Mouse (Mus musculus) heart, embryonic 15.5 days (tissue): ENCODE results near the gene Ddi2. TPM values are rescaled to one million over a fixed set of nuclear protein-coding genes. Genes with fewer than 3 reads are reported as not detected.

Source experiments
- ATAC-seq: fragments of 200-750 bp; cut with Nextera tagmentation; replicated peaks from 2 replicates; pipeline ENCODE4 v1.8.0; 2017; ENCODE audit warnings: low read depth, moderate TSS enrichment; ENCODE audit not compliant: insufficient number of reproducible peaks, insufficient read depth, low FRiP score
- H3K27ac ChIP-seq: fragments of 300-500 bp; sonication (generic); 2 replicates; pipeline ENCODE4 v1.5.1; 2015; ENCODE audit warnings: mild to moderate bottlenecking, inconsistent platforms
- H3K27me3 ChIP-seq: fragments of 300-500 bp; sonication (generic); 2 replicates; pipeline ENCODE4 v1.6.1; 2015; ENCODE audit warnings: inconsistent platforms
- H3K36me3 ChIP-seq: fragments of 300-500 bp; sonication (generic); 2 replicates; pipeline ENCODE4 v1.6.1; 2015; ENCODE audit warnings: mild to moderate bottlenecking, inconsistent platforms
- H3K4me1 ChIP-seq: fragments of 300-500 bp; sonication (generic); replicated peaks from 2 replicates; pipeline ENCODE4 v1.6.1; 2015; ENCODE audit warnings: inconsistent platforms
- H3K4me2 ChIP-seq: fragments of 300-500 bp; sonication (generic); 2 replicates; pipeline ENCODE4 v1.6.1; 2015; ENCODE audit warnings: inconsistent platforms, mild to moderate bottlenecking, moderate library complexity
- H3K4me3 ChIP-seq: fragments of 300-500 bp; sonication (generic); 2 replicates; pipeline ENCODE4 v1.5.1; 2015; ENCODE audit warnings: mild to moderate bottlenecking, inconsistent platforms
- H3K9ac ChIP-seq: fragments of 300-500 bp; sonication (generic); 2 replicates; pipeline ENCODE4 v1.6.1; 2015; ENCODE audit warnings: mild to moderate bottlenecking, inconsistent platforms
- H3K9me3 ChIP-seq: fragments of 300-500 bp; sonication (generic); replicated peaks from 2 replicates; pipeline ENCODE4 v1.6.1; 2016; ENCODE audit warnings: inconsistent platforms
- whole genome bisulfite sequencing: fragments of 180-500 bp; shearing (Covaris S2); methylation state at CpG from one replicate; pipeline ENCODE4 v1.1.7; 2015; ENCODE audit warnings: mixed read lengths; 5-methylcytosine and 5-hydroxymethylcytosine counted together
- polyA plus RNA-seq: library from polyadenylated mRNA; unstranded; fragments of >200 nt; fragmentation: Nextera tagmentation; extraction: Ambion mirVana; gene quantifications from 2 replicates; pipeline ENCODE4 v1.2.1, GENCODE M21; 2015

The Ddi2 gene
- polyA plus RNA-seq, 1 experiment from 2014 or later, result 13.6 TPM

DNA sequence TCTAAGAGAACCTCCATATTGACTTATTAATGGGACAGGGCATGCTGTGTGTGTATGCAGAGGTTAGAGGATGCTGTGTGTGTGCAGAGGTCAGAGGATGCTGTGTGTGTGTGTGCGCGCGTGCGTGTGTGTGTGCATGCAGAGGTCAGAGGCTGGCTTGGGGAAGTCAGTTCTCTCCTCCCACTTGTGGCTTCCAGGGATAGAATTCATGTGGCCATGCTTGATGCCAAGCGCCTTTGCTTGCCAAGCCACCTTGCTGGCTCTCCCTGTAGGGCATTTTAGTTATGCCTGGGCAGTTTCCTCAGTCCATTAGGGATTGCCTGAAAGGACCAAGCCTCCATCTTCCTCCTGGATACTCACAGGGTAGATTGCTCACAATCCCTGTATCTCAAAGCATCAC lies 86.5 kb downstream of the Ddi2 start:
- Histone ChIP-seq H3K36me3 (peaks cover 79% of the 10 kb centered on the region), H3K4me3 (no peak overlapping the region), H3K9me3 (no peaks in the 10 kb centered on the region), H3K4me2 (no peak overlapping the region), H3K27ac (no peak overlapping the region), H3K27me3 (no peaks in the 10 kb centered on the region), H3K9ac (no peak overlapping the region), H3K4me1 (peaks cover 9% of the 10 kb centered on the region)
- ATAC-seq, result no peak
- WGBS, result 94% methylated on average over 5 of the region's 5 CpGs

DNA sequence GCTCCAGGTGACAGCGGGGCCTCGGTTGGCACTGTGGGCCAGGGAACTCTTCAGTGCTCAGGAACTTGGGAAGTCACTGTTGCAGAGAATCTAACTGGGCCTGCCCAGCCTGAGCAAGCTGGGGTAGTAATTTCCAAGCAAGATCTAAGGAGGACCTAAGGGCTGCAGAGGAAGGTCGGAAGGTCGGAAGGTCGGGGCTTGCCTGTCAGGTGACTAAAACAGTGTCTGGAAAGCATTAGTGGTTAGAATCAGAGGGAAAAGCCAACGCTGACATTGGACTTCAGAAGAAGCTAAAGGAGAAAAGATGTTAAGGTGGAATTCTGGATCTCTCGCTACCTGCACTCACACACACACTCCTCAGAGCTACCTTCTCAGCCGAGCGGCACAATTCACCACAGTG lies 87.2 kb downstream of the Ddi2 start:
- H3K27me3 ChIP-seq, result no peaks in the 10 kb centered on the region
- no peak overlapping the region for H3K9ac ChIP-seq
- no peak overlapping the region for H3K4me2 ChIP-seq
- H3K27ac ChIP-seq, result no peak overlapping the region
- peaks cover 81% of the 10 kb centered on the region for H3K36me3 ChIP-seq
- WGBS, result 81% methylated on average over 9 of the region's 9 CpGs
- no peaks in the 10 kb centered on the region for H3K9me3 ChIP-seq
- no peak overlapping the region for H3K4me3 ChIP-seq
- peaks cover 2% of the 10 kb centered on the region; the same call in 1 of the 2 replicates for H3K4me1 ChIP-seq
- no peak; the same call in 1 of the 2 replicates for ATAC-seq

DNA sequence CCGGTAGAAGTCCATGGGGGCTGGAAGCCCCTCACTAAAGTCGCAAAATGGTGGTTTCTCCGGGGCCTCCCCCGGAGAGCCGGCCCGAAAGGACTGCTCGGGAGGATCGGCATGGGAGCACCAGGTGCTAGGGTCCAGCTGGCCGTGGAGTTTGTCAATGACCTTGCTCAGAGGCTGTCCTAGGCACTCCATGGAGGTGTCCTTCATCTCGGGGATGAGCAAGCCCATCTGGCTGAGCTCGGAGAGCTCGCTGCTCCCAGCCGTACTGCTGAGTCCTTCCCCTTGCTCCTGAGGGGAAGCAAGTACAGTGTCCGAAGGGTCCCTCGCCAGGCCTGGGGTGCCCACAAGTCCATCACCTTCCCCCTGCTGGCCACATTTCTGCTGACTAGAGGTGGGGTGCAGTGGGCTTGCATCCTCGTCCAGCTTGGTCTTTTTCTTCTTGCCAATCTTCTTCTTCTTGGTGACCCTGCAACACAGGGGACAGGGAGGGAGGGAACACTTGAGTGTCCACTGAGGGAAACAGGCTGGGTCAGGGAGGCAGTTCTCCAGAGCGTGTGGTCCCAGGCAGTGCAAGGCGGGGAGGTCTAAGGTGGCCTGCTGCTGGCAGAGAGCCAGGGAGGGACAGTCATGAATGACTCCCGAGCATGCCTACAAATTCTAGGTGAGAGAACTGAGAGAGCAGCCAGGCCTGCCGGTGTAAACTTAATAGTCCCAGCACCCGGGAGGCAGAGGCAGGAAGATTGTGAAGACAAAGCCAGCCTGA lies 90.9 kb downstream of the Ddi2 start:
- no peak for ATAC-seq
- H3K4me2 ChIP-seq, result no peak overlapping the region

DNA sequence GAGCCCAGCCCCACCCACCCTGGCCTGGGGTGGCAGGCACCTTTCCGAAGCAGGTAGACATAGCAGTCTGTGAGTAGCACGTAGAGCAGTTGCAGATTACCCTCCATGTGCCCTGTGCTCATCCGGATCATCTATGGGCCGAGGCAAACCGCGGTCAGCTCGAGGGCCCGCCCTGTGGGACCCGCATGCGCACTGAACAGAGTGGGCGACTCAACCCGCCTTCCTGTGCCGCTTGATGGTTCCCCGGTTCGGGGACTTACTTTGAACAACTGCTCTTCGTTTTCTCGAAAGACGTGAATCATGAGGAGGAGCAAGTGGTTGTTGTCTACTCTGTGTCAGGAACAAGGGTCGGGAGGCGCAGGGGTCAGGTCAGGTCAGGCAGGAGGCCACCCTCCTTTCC lies 92.0 kb downstream of the Ddi2 start:
- ATAC-seq, result no peak
- no peak overlapping the region for H3K27ac ChIP-seq
- H3K36me3 ChIP-seq, result peaks cover 82% of the 10 kb centered on the region
- 93% methylated on average over 20 of the region's 20 CpGs for WGBS
- peaks cover 5% of the 10 kb centered on the region; the same call in 1 of the 2 replicates for H3K4me1 ChIP-seq
- H3K4me2 ChIP-seq, result no peak overlapping the region
- H3K9me3 ChIP-seq, result no peaks in the 10 kb centered on the region
- no peak overlapping the region for H3K4me3 ChIP-seq
- H3K9ac ChIP-seq, result no peak overlapping the region
- no peaks in the 10 kb centered on the region for H3K27me3 ChIP-seq

More for the DNA sequence above, 90.9 kb downstream of the Ddi2 start:
- H3K9me3 ChIP-seq, result no peaks in the 10 kb centered on the region
- H3K27ac ChIP-seq, result no peak overlapping the region
- H3K27me3 ChIP-seq, result no peaks in the 10 kb centered on the region
- peaks cover 84% of the 10 kb centered on the region for H3K36me3 ChIP-seq
- H3K9ac ChIP-seq, result no peak overlapping the region
- H3K4me1 ChIP-seq, result peaks cover 5% of the 10 kb centered on the region; the same call in 1 of the 2 replicates
- H3K4me3 ChIP-seq, result no peak overlapping the region
- WGBS, result 83% methylated on average over 21 of the region's 21 CpGs

DNA sequence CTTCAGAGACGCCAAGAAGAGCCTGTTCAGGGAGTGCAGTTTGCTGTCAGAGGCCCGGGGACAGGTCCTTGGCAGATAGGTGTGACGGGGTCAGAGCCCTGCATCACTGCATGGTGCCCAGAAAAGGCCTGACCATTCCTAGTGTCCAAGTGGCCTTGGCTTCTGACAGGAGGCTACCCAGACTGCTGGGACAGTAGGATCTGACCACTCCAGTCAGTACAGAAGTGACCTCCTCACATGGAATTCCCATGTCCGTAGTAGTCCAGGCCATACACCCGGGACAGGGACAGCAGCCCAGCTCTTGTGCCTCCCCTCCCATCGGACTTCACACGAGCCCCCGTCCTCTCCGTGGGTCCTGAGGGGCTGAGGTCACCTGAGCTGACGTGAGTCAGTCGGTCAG lies 93.2 kb downstream of the Ddi2 start:
- Histone ChIP-seq H3K27me3 (no peaks in the 10 kb centered on the region), H3K4me3 (no peak overlapping the region), H3K4me2 (no peak overlapping the region), H3K9ac (no peak overlapping the region), H3K27ac (no peak overlapping the region), H3K9me3 (no peaks in the 10 kb centered on the region), H3K36me3 (peaks cover 82% of the 10 kb centered on the region), H3K4me1 (peaks cover 5% of the 10 kb centered on the region; the same call in 1 of the 2 replicates)
- ATAC-seq, result no peak
- 89% methylated on average over 11 of the region's 11 CpGs for WGBS

DNA sequence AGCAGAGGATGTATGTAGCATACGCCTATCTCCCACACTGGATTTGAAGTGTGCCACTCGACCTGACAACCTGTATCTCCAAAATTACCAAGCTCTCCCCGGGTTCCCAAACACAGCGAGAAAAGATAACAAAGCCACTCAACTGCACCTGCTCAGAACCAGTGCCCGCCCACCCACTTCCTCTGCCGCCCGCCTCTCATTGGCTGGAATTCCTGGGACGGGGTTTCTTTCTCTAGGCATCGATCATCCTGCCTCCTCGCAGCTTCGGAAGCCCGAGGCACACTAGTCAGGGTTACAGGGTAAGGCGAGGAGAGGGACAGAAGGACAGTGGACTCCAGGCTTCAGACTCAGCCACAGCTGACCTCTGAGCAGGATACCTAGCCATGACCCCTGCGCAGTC lies 94.6 kb downstream of the Ddi2 start:
- no peak overlapping the region for H3K4me2 ChIP-seq
- WGBS, result 72% methylated on average over 14 of the region's 14 CpGs

More for the DNA sequence above, 94.6 kb downstream of the Ddi2 start:
- peaks cover 12% of the 10 kb centered on the region for H3K4me1 ChIP-seq
- no peak for ATAC-seq
- no peaks in the 10 kb centered on the region for H3K27me3 ChIP-seq
- no peak overlapping the region for H3K27ac ChIP-seq
- peaks cover 73% of the 10 kb centered on the region for H3K36me3 ChIP-seq
- H3K9ac ChIP-seq, result no peak overlapping the region
- H3K9me3 ChIP-seq, result no peaks in the 10 kb centered on the region
- H3K4me3 ChIP-seq, result no peak overlapping the region

Other genes starting within 250 kb of the Ddi2 start
- 6.3 and 7.5 TPM in 2 replicates for gene Spen, start 184.8 kb downstream of the Ddi2 start, polyA plus RNA-seq
- gene Fblim1, start 117.3 kb downstream of the Ddi2 start, polyA plus RNA-seq, result 48.4 and 59.1 TPM in 2 replicates
- 1.0 and 1.2 TPM in 2 replicates for gene Tmem82, start 104.8 kb downstream of the Ddi2 start, polyA plus RNA-seq
- gene Slc25a34, start 99.6 kb downstream of the Ddi2 start, polyA plus RNA-seq, result 0.76 and 0.96 TPM in 2 replicates
- gene Plekhm2, start 58.5 kb downstream of the Ddi2 start, polyA plus RNA-seq, result 6.9 and 7.1 TPM in 2 replicates
- 0.27 TPM in 1 of 2 replicates, not detected in the other for gene Rsc1a1, start 37.8 kb downstream of the Ddi2 start, polyA plus RNA-seq
- gene Agmat, start 23.3 kb upstream of the Ddi2 start, polyA plus RNA-seq, result 0.57 and 0.80 TPM in 2 replicates
- 3.7 and 4.8 TPM in 2 replicates for gene Dnajc16, start 67.5 kb upstream of the Ddi2 start, polyA plus RNA-seq
- 14.1 and 19.7 TPM in 2 replicates for gene Casp9, start 70.2 kb upstream of the Ddi2 start, polyA plus RNA-seq
- 0.35 TPM in 1 of 2 replicates, not detected in the other for gene Cela2a, start 102.7 kb upstream of the Ddi2 start, polyA plus RNA-seq
- gene Ctrc, start 122.9 kb upstream of the Ddi2 start, polyA plus RNA-seq, result not detected in 2 replicates
- gene Efhd2, start 151.5 kb upstream of the Ddi2 start, polyA plus RNA-seq, result 62.0 and 79.3 TPM in 2 replicates